Mouse (Mus musculus): ENCODE results near the gene Baiap2l1. TPM values are rescaled to one million over a fixed set of nuclear protein-coding genes. Genes with fewer than 3 reads are reported as not detected.
A peak's percentile ranks its signal among the peaks of the same experiment; 100 is the strongest.
"Not testable (repeated sequence)": the region's sequence is repeated elsewhere in the genome, so short reads cannot be mapped to it uniquely, and the experiment has no call there.

The Baiap2l1 gene
- polyA plus RNA-seq, 1 experiment from 2014 or later, result 25.3 TPM

DNA sequence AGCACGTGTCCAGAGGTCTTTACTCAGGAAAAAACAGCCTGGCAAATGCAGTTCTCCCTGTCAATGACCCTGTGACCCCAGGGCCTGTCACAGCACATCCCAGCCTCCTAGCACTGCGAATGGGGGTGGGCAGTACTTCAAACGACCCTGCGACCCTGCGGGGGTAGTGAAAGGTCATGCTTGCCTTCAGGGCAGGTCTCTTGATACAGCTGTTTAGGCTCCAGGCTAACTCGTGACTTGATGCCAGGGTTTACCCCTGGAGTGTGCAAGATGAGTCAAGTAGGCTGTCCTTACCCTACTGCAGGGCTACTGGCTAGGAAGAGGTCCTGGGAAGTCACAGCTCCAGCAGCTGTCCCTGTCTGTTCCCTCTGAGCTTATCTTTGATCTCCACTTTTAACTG is 13.1 kb upstream of the Baiap2l1 start:
- Histone ChIP-seq H3K27ac (replicated peaks) (no peak overlapping the region), H3K4me2 (replicated peaks; ENCODE audit: low read depth) (no peak overlapping the region), H3K9ac (ENCODE audit: low read length) (no peak overlapping the region), H3K9me3 (ENCODE audit: control insufficient read depth, low read length) (no peaks in the 10 kb centered on the region), H3K4me3 (ENCODE audit: low read depth, low read length) (no peak overlapping the region), H3K36me3 (ENCODE audit: control insufficient read depth, insufficient read depth, low read length) (no peaks in the 10 kb centered on the region), H3K4me1 (replicated peaks; ENCODE audit: control insufficient read depth, insufficient read depth) (no peaks in the 10 kb centered on the region), H3K27me3 (ENCODE audit: control insufficient read depth, insufficient read depth, low read length) (no peaks in the 10 kb centered on the region)
- ATAC-seq (ENCODE audit: low FRiP score, low TSS enrichment) (no peak), DNase-seq (ENCODE audit: low spot score) (no peak)
- TF ChIP-seq CTCF (IDR thresholded peaks at IDR 0.05; ENCODE audit: low read depth), result no peak
- no peak for TF ChIP-seq EP300 (optimal IDR thresholded peaks at IDR 0.05)
- 10% methylated on average over 6 of the region's 6 CpGs for WGBS

DNA sequence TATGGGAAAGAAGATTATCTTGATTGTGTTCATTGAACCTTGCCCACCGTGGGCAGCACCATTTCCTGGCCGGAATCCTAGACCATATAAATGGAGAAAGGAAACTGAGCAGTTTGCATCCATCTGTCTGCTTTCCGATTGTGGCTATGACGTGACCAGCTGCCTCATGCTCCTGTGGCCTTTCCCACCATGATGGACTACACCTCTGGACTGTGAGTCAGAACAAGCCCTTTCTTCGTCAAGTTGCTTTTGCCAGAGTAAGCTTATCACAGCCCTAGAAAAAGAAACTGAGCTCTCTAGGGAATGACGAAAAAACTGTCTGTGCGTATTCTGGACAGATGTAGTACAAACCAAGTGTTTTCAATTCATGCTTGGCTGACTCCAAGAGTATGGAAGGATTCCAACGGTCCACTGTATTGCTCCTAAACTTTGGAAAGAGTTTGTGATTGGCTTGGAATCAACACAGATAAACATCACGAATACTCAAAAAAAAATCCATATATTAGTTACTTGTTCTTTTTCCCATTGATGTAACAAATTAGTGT is 10.8 kb upstream of the Baiap2l1 start:
- H3K27me3 ChIP-seq (ENCODE audit: control insufficient read depth, insufficient read depth, low read length), result no peaks in the 10 kb centered on the region
- no peak for DNase-seq (ENCODE audit: low spot score)

DNA sequence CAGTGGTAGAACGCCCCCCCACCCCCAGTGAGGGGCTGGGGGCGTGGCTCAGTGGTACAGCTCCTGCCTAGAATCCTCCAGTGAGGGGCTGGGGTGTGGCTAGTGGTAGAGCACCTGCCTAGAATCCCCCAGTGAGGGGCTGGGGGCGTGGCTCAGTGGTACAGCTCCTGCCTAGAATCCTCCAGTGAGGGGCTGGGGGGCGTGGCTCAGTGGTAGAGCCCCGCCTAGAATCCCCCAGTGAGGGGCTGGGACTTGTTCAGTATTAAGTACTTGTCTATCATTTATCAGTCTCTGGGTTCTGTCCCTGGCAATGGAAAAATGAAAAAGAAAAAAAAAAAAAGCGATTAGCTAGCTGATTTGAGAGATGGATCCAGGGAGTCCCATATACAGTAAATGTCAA is 8.6 kb upstream of the Baiap2l1 start:
- not testable (repeated sequence) for H3K9ac ChIP-seq (ENCODE audit: low read length); DNase-seq (ENCODE audit: low spot score)
- WGBS, result 78% methylated on average over 6 of the region's 6 CpGs

More for the DNA sequence above, 10.8 kb upstream of the Baiap2l1 start:
- 59% methylated on average over 9 of the region's 9 CpGs for WGBS
- Histone ChIP-seq H3K4me3 (ENCODE audit: low read depth, low read length) (no peak overlapping the region), H3K9ac (ENCODE audit: low read length) (no peak overlapping the region), H3K4me1 (replicated peaks; ENCODE audit: control insufficient read depth, insufficient read depth) (no peaks in the 10 kb centered on the region), H3K36me3 (ENCODE audit: control insufficient read depth, insufficient read depth, low read length) (no peaks in the 10 kb centered on the region), H3K27ac (replicated peaks) (no peak overlapping the region), H3K9me3 (ENCODE audit: control insufficient read depth, low read length) (no peaks in the 10 kb centered on the region), H3K4me2 (replicated peaks; ENCODE audit: low read depth) (no peak overlapping the region)
- TF ChIP-seq EP300 (optimal IDR thresholded peaks at IDR 0.05), result no peak
- no peak for TF ChIP-seq CTCF (IDR thresholded peaks at IDR 0.05; ENCODE audit: low read depth)
- no peak for ATAC-seq (ENCODE audit: low FRiP score, low TSS enrichment)

DNA sequence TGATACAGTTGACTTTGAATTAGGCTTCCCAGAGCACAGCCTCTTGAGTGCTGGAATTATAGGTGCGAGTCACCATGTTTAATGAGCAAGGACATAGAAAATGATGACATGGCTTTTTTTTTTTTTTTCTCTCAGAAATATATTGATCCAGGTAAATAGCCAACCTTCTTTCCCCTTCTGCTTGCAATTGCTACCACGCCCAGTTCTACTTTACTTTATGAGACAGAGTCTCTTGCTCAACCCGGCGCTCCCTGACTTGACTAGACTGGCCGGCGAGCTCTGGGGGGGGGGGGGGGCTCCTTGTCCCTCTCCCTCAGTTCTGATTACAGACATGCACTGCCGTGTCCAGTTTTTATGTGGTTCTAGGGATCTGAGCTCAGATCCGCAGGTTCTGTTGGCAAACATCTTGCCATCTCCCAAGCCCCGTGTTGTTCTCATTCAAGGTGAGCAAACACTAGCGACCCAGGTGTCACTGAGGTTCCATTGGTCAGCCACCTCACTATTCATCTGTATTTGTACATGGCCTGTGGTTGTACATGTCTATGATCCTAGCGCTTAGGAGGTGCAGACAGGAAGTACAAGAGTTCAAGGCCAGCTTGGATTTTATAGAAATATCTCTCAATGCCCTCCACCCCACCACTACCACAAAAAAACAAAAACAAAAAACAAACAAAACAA is 6.9 kb upstream of the Baiap2l1 start:
- DNase-seq (ENCODE audit: low spot score) (peak; percentile 48), ATAC-seq (ENCODE audit: low FRiP score, low TSS enrichment) (peak; percentile 51)
- Histone ChIP-seq H3K36me3 (ENCODE audit: control insufficient read depth, insufficient read depth, low read length) (no peaks in the 10 kb centered on the region), H3K4me1 (replicated peaks; ENCODE audit: control insufficient read depth, insufficient read depth) (no peaks in the 10 kb centered on the region), H3K27me3 (ENCODE audit: control insufficient read depth, insufficient read depth, low read length) (no peaks in the 10 kb centered on the region), H3K4me2 (replicated peaks; ENCODE audit: low read depth) (no peak overlapping the region), H3K4me3 (ENCODE audit: low read depth, low read length) (no peak overlapping the region), H3K27ac (replicated peaks) (no peak overlapping the region), H3K9me3 (ENCODE audit: control insufficient read depth, low read length) (no peaks in the 10 kb centered on the region), H3K9ac (ENCODE audit: low read length) (no peak overlapping the region)
- WGBS, result 65% methylated on average over 10 of the region's 11 CpGs
- TF ChIP-seq EP300 (optimal IDR thresholded peaks at IDR 0.05) (no peak), CTCF (IDR thresholded peaks at IDR 0.05; ENCODE audit: low read depth) (no peak)

More for the DNA sequence above, 8.6 kb upstream of the Baiap2l1 start:
- not testable (repeated sequence) for H3K4me2 ChIP-seq (replicated peaks; ENCODE audit: low read depth); H3K36me3 ChIP-seq (ENCODE audit: control insufficient read depth, insufficient read depth, low read length); H3K9me3 ChIP-seq (ENCODE audit: control insufficient read depth, low read length); H3K27me3 ChIP-seq (ENCODE audit: control insufficient read depth, insufficient read depth, low read length); H3K4me1 ChIP-seq (replicated peaks; ENCODE audit: control insufficient read depth, insufficient read depth); ATAC-seq (ENCODE audit: low FRiP score, low TSS enrichment); H3K4me3 ChIP-seq (ENCODE audit: low read depth, low read length); H3K27ac ChIP-seq (replicated peaks)

DNA sequence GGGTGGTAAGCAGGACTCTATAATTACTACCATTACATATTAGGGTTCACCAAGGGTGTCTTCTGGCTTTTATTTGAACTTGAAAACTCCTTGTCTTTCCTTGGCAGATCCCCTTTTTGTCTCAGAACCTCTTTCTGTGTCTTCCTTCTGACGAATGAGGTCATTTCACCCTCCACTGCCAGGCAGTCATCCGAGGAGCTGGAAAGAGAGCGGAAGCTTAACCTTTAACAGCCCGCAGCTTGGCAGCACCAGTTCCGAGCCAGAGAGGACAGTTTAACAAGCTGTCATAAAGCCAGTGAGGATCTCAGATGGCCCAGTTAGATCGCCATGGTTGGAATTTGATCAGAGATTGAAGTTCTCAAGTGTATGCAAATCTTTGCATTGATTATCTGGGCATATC is 2.4 kb upstream of the Baiap2l1 start:
- H3K4me1 ChIP-seq (replicated peaks; ENCODE audit: control insufficient read depth, insufficient read depth), result no peaks in the 10 kb centered on the region
- no peak overlapping the region for H3K4me3 ChIP-seq (ENCODE audit: low read depth, low read length)
- H3K27me3 ChIP-seq (ENCODE audit: control insufficient read depth, insufficient read depth, low read length), result no peaks in the 10 kb centered on the region
- 53% methylated on average over 6 of the region's 6 CpGs for WGBS
- no peak for TF ChIP-seq EP300 (optimal IDR thresholded peaks at IDR 0.05)
- TF ChIP-seq CTCF (IDR thresholded peaks at IDR 0.05; ENCODE audit: low read depth), result no peak
- DNase-seq (ENCODE audit: low spot score), result no peak
- H3K36me3 ChIP-seq (ENCODE audit: control insufficient read depth, insufficient read depth, low read length), result no peaks in the 10 kb centered on the region
- no peaks in the 10 kb centered on the region for H3K9me3 ChIP-seq (ENCODE audit: control insufficient read depth, low read length)
- no peak for ATAC-seq (ENCODE audit: low FRiP score, low TSS enrichment)
- no peak overlapping the region for H3K27ac ChIP-seq (replicated peaks)
- no peak overlapping the region for H3K4me2 ChIP-seq (replicated peaks; ENCODE audit: low read depth)
- no peak overlapping the region for H3K9ac ChIP-seq (ENCODE audit: low read length)

DNA sequence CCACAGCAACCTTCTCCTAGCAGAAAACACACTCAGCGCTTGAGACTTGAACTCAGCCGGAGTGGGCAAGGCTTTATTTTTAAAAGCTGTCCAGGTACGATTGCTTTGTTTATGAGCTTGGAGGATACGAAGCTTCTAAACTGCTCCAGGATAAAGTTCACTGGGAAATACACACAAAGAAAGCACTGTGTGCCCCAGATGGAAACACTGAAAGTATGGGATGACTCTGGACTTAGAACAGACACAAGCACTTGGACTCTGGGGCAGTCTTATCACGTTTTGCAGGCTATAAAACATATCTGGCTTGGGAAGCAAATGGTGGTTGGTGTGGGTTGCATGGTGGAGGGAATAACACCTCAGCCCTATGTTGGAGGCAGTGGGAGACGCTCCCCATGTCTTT is 2.0 kb upstream of the Baiap2l1 start:
- H3K4me2 ChIP-seq (replicated peaks; ENCODE audit: low read depth), result no peak overlapping the region

More for the DNA sequence above, 2.0 kb upstream of the Baiap2l1 start:
- Histone ChIP-seq H3K27ac (replicated peaks) (no peak overlapping the region; the same call in 1 of the 2 replicates), H3K4me1 (replicated peaks; ENCODE audit: control insufficient read depth, insufficient read depth) (no peaks in the 10 kb centered on the region), H3K9ac (ENCODE audit: low read length) (no peak overlapping the region), H3K4me3 (ENCODE audit: low read depth, low read length) (no peak overlapping the region), H3K9me3 (ENCODE audit: control insufficient read depth, low read length) (no peaks in the 10 kb centered on the region), H3K27me3 (ENCODE audit: control insufficient read depth, insufficient read depth, low read length) (no peaks in the 10 kb centered on the region), H3K36me3 (ENCODE audit: control insufficient read depth, insufficient read depth, low read length) (no peaks in the 10 kb centered on the region)
- 73% methylated on average over 6 of the region's 6 CpGs for WGBS
- DNase-seq (ENCODE audit: low spot score), result no peak
- no peak for TF ChIP-seq CTCF (IDR thresholded peaks at IDR 0.05; ENCODE audit: low read depth)
- no peak for TF ChIP-seq EP300 (optimal IDR thresholded peaks at IDR 0.05)
- ATAC-seq (ENCODE audit: low FRiP score, low TSS enrichment), result no peak
